Mouse (Mus musculus): ENCODE results near the gene Rfx1. TPM values are rescaled to one million over a fixed set of nuclear protein-coding genes. Genes with fewer than 3 reads are reported as not detected.

Rfx1 gene
- total RNA-seq (2023) = 10 to 100 TPM; 57.0 to 63.2 TPM

DNA sequence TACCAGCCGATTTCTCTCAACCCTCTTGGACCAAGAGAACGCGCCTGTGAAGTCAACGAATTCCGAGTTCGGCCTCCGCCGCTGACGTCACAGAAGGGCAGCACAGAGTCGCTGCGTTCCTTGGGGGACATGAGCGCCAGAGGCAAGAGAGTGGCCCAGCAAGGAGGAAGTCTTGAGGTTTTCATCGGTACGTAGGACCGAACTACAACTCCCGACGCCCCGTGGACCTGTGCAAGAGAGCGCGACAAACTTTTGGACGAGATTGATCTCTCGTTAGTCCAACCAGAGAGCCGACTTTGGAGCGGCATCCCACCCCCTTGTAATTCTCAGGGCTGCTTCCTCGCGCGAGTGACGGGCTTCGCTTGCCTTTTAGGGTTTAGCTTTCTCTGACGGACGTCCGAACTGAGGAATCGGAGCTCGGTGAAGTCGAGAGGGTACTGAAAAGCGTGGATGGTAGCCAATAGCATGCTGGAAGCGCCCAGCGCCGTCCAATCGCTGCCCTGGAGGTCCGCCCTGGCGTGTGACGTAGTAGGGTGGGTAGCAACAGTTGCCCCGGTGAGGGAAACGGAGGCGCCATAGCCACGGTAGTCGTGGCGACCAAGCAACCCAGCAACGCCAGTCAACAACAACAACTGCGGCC is at the start of gene Rfx1:
Rfx1 (plus strand) TSS at position 544 of the 640 bp plus-strand sequence.

DNA sequence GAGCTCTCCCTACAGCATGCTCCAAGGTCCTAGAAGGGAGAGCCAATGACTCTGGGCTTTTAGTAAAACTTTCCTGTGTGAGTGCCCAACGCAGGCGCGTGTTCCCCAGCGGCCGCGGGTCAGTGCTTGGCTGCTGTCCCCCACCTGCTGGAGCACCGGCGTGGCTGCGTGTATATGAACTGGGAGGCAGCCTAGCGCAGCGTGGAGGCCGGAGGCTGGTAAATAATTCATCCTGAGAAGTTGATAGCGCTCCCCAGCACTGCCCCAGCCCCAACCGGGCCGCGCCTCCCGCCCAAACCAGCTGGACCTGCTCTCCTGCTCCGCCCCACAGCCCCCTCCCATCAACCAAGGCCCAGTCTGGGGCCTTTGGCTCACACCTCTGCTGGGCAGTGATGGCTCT is 45.5 kb upstream of the Rfx1 start, which contains the start of gene Palm3:
Palm3 (plus strand) TSS at position 376 of the 400 bp plus-strand sequence.

GRCm38 (mm10) chr8:84042066-84042947 is 24.3 kb upstream of the Rfx1 start, which contains the start of gene Il27ra:
TSS of gene Il27ra (minus strand) at chr8:84042589.

DNA sequence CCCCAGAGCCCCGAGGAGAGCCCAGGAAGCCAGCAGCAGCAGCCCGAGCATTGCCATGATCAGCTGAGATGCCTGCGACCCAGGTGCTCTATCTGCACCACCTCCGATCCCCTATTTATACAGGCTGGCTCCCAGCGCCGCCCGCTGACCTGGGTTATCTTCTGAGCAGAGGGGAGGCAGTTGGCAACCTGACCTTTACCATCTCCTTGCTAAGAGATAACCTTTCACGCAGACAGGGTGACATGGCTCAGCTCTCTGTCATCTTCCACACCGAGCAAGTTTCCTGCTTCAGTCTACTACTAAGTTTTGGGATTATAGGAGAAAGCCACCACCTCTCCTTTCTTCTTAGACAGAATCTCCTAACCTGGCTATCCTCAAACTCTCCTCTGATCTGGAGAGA is 21.7 kb upstream of the Rfx1 start, which contains the start of gene Rln3:
Rln3 (minus strand) TSS at position 101 of the 400 bp plus-strand sequence.

DNA sequence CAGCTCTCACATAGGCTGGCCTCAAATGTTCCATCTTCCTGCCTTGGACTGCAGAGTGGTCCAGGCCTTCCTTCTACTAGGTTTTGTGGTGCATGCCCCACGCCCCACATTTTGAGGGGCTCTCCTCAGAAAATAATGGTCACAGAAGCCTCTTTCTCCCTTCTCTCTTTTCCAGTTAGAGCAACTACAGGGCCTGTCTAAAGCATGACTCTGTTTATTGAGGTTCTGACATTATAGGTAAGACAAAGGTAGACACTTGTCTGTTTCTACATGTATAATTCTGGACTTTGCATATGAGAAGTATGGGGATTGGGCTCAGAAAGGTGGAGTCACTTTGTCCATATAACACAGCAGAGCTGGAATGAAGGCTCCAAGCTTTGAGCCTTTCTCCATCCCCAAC is 1.6 kb upstream of the Rfx1 start, which contains the start of gene Gm10643:
Gm10643 (minus strand) TSS at position 101 of the 400 bp plus-strand sequence.

DNA sequence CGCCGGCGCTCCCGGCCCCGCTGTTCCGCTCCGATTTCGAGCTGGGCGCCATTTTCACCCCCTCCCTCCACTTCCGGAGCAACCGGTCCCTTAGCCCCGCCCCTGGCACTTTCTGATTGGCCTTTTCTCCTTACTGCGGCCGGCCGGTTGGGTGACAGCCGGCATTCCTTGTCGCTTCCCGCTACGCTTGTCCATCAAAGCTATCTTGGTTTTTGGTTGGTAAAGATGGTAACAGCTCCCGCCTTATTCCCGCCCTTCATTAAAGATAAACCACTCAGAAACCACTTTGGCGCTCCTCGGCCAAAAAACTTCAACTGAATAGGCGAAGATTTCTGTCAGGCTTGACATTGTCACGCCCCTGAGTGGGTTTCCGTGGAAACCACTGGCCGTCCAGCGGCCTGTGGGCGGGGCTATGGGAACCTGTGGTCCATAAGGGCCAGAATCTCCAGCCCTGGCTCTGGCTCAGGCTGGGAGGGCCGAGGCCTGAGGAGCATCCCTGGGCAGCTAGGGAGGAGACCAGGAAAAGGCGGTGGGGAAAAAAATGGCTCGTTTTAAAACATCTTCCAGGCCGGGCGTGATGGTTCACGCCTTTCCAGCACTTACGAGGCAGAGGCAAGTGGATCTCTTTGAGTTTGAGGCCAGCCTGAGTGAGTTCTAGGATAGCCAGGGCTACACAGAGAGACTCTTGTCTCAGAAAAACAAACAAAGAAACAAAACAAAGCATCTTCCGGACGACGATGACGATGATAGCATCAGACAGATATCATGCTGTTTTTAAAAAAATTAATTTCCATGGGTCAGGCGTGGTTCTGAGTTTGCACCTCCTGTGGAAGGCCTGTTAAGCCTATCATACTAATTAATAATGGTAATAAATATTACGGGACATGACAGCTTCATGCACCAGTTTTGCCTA is 38.3 kb downstream of the Rfx1 start, which contains the start of gene Dcaf15:
Dcaf15 (minus strand) TSS at position 72 of the 913 bp plus-strand sequence.

DNA sequence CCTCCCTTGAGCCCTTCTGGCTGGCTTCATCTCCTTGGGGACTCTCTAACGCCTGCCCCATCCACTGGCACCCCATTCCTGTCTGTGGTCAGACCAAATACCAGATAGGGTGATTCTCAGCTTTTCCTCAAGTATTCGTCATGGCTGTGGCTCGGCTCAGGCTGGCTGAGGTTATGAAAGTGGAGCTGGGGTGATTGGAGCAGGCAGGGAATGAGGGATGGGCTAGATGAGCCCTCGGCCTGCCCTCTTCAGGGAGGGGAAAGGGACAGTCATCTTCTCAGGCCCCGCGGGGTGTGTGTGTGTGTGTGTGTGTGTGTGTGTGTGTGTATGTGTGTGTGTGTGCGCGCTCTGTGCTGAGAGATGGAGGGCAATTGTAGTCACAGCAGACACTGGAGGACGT is 59.0 kb downstream of the Rfx1 start, which contains the start of gene Podnl1:
Podnl1 (plus strand) TSS at position 334 of the 400 bp plus-strand sequence.

Other genes with a start within 250 kb of the Rfx1 start
- 1 to 10 TPM; 2.0 to 2.1 TPM for gene Adgrl1, start 166.7 kb upstream of the Rfx1 start, total RNA-seq (2023)
- gene Gm10644, start 111.6 kb upstream of the Rfx1 start, total RNA-seq (2023) = under 1 TPM; 0.18 to 0.39 TPM
- gene Asf1b, start 111.3 kb upstream of the Rfx1 start, total RNA-seq (2023) = 1 to 10 TPM; 1.5 to 2.7 TPM
- gene Prkaca, start 93.8 kb upstream of the Rfx1 start, total RNA-seq (2023) = 10 to 100 TPM; 37.3 to 41.3 TPM
- gene Samd1, start 69.2 kb upstream of the Rfx1 start, total RNA-seq (2023) = 10 to 100 TPM; 55.2 to 55.6 TPM
- gene 1700067K01Rik, start 65.3 kb upstream of the Rfx1 start, total RNA-seq (2023) = under 1 TPM; 0.39 to 0.55 TPM
- not detected for gene 2210011C24Rik, start 54.7 kb upstream of the Rfx1 start, total RNA-seq (2023)
- gene Palm3, start 45.4 kb upstream of the Rfx1 start, total RNA-seq (2023) = not detected
- gene Il27ra, start 24.2 kb upstream of the Rfx1 start, total RNA-seq (2023) = 10 to 100 TPM; 13.8 to 15.3 TPM
- gene Rln3, start 21.8 kb upstream of the Rfx1 start, total RNA-seq (2023) = not detected
- 1 to 10 TPM; 1.1 to 2.1 TPM for gene Gm10643, start 1.7 kb upstream of the Rfx1 start, total RNA-seq (2023)
- 10 to 100 TPM; 30.4 to 30.5 TPM for gene Dcaf15, start 37.9 kb downstream of the Rfx1 start, total RNA-seq (2023)
- gene Podnl1, start 59.2 kb downstream of the Rfx1 start, total RNA-seq (2023) = 1 to 10 TPM in 1 of 2 experiments, under 1 TPM in 1; 0.39 to 1.0 TPM
- 10 to 100 TPM; 23.8 to 30.1 TPM for gene Cc2d1a, start 81.1 kb downstream of the Rfx1 start, total RNA-seq (2023)
- not detected for gene 4930432K21Rik, start 81.2 kb downstream of the Rfx1 start, total RNA-seq (2023)
- not detected for gene Nanos3, start 118.4 kb downstream of the Rfx1 start, total RNA-seq (2023)
- 10 to 100 TPM; 46.3 to 48.9 TPM for gene Zswim4, start 170.2 kb downstream of the Rfx1 start, total RNA-seq (2023)
- gene D8Ertd738e, start 182.9 kb downstream of the Rfx1 start, total RNA-seq (2023) = 100 to 1,000 TPM; 218 to 227 TPM
- 10 to 100 TPM; 16.5 to 18.9 TPM for gene Mri1, start 190.5 kb downstream of the Rfx1 start, total RNA-seq (2023)
- 10 to 100 TPM; 17.1 to 21.0 TPM for gene Ccdc130, start 203.5 kb downstream of the Rfx1 start, total RNA-seq (2023)

Data from monocyte, adult 59 days (primary cell).